Mouse (Mus musculus): ENCODE measurements around the gene Hepacam.

Hepacam gene

GRCm38 (mm10) chr9:37433823-37434560 is 66.8 kb downstream of the Hepacam start:
- DNase-seq (ENCODE audit: low read depth, low spot score) = no peak

- no peak for DNase-seq (ENCODE audit: low read depth, low spot score)
Measured at GRCm38 (mm10) chr9:37434932-37435331, 67.8 kb downstream of the Hepacam start.

GRCm38 (mm10) chr9:37435616-37436015 is 68.5 kb downstream of the Hepacam start:
- no peak for DNase-seq (ENCODE audit: low read depth, low spot score)
